Mouse (Mus musculus): ENCODE data around the gene Atp6v1c2.

GRCm38 (mm10) chr12:17242041-17242440 is 87.1 kb downstream of the Atp6v1c2 start:
- TF ChIP-seq CTCF (IDR thresholded peaks at IDR 0.05) (0 out of 2 replicates have a peak, but pooled peaks have one; percentile 4), EP300 (IDR thresholded peaks at IDR 0.05) (no peak)
